Mouse (Mus musculus): ENCODE results near the gene Suco. TPM values are rescaled to one million over a fixed set of nuclear protein-coding genes. Genes with fewer than 3 reads are reported as not detected.

The Suco gene
- polyA plus RNA-seq, 1 experiment from 2014 or later, result 17.9 TPM

GRCm38 (mm10) chr1:161799791-161800190 lies 76.7 kb downstream of the Suco start:
- Histone ChIP-seq H3K9ac (ENCODE audit: low read length) (no peak overlapping the region), H3K4me2 (ENCODE audit: low read depth, low read length) (no peak overlapping the region), H3K4me1 (replicated peaks; ENCODE audit: control insufficient read depth, insufficient read depth, low read length) (no peaks in the 10 kb centered on the region), H3K27ac (ENCODE audit: low read length) (no peak overlapping the region), H3K27me3 (ENCODE audit: control insufficient read depth, insufficient read depth, low read depth, low read length) (no peaks in the 10 kb centered on the region), H3K9me3 (ENCODE audit: control insufficient read depth, low read length) (no peaks in the 10 kb centered on the region), H3K36me3 (ENCODE audit: control insufficient read depth, insufficient read depth, low read length) (no peaks in the 10 kb centered on the region), H3K4me3 (ENCODE audit: low read length) (no peak overlapping the region)
- ATAC-seq (ENCODE audit: low read depth), result no peak

GRCm38 (mm10) chr1:161798866-161799265 lies 77.6 kb downstream of the Suco start:
- no peak overlapping the region for H3K9ac ChIP-seq (ENCODE audit: low read length)
- H3K27me3 ChIP-seq (ENCODE audit: control insufficient read depth, insufficient read depth, low read depth, low read length), result no peaks in the 10 kb centered on the region
- no peak overlapping the region for H3K4me2 ChIP-seq (ENCODE audit: low read depth, low read length)
- no peaks in the 10 kb centered on the region for H3K4me1 ChIP-seq (replicated peaks; ENCODE audit: control insufficient read depth, insufficient read depth, low read length)
- H3K36me3 ChIP-seq (ENCODE audit: control insufficient read depth, insufficient read depth, low read length), result no peaks in the 10 kb centered on the region
- H3K9me3 ChIP-seq (ENCODE audit: control insufficient read depth, low read length), result no peaks in the 10 kb centered on the region
- H3K27ac ChIP-seq (ENCODE audit: low read length), result no peak overlapping the region
- 74% methylated on average over 3 of the region's 3 CpGs for WGBS
- no peak overlapping the region for H3K4me3 ChIP-seq (ENCODE audit: low read length)
- ATAC-seq (ENCODE audit: low read depth), result no peak

- no peak for ATAC-seq (ENCODE audit: low read depth)
- Histone ChIP-seq H3K9ac (ENCODE audit: low read length) (no peak overlapping the region), H3K4me3 (ENCODE audit: low read length) (no peak overlapping the region), H3K27ac (ENCODE audit: low read length) (no peak overlapping the region), H3K27me3 (ENCODE audit: control insufficient read depth, insufficient read depth, low read depth, low read length) (no peaks in the 10 kb centered on the region), H3K4me1 (replicated peaks; ENCODE audit: control insufficient read depth, insufficient read depth, low read length) (no peaks in the 10 kb centered on the region), H3K9me3 (ENCODE audit: control insufficient read depth, low read length) (no peaks in the 10 kb centered on the region), H3K4me2 (ENCODE audit: low read depth, low read length) (no peak overlapping the region), H3K36me3 (ENCODE audit: control insufficient read depth, insufficient read depth, low read length) (no peaks in the 10 kb centered on the region)
- 54% methylated on average over 10 of the region's 10 CpGs for WGBS
These were observed 81.9 kb downstream of the Suco start for GRCm38 (mm10) chr1:161794447-161795211.

- no peaks in the 10 kb centered on the region for H3K36me3 ChIP-seq (ENCODE audit: control insufficient read depth, insufficient read depth, low read length)
- no peak overlapping the region for H3K4me3 ChIP-seq (ENCODE audit: low read length)
- H3K27ac ChIP-seq (ENCODE audit: low read length), result no peak overlapping the region
- ATAC-seq (ENCODE audit: low read depth), result no peak
- WGBS, result 67% methylated on average over 3 of the region's 3 CpGs
- H3K9ac ChIP-seq (ENCODE audit: low read length), result no peak overlapping the region
- H3K4me1 ChIP-seq (replicated peaks; ENCODE audit: control insufficient read depth, insufficient read depth, low read length), result no peaks in the 10 kb centered on the region
- no peak overlapping the region for H3K4me2 ChIP-seq (ENCODE audit: low read depth, low read length)
- no peaks in the 10 kb centered on the region for H3K9me3 ChIP-seq (ENCODE audit: control insufficient read depth, low read length)
- H3K27me3 ChIP-seq (ENCODE audit: control insufficient read depth, insufficient read depth, low read depth, low read length), result no peaks in the 10 kb centered on the region
These were observed 83.2 kb downstream of the Suco start for GRCm38 (mm10) chr1:161793321-161793720.

GRCm38 (mm10) chr1:161792687-161792969 lies 83.9 kb downstream of the Suco start:
- H3K9me3 ChIP-seq (ENCODE audit: control insufficient read depth, low read length), result no peaks in the 10 kb centered on the region
- H3K4me2 ChIP-seq (ENCODE audit: low read depth, low read length), result no peak overlapping the region
- no peak for ATAC-seq (ENCODE audit: low read depth)
- H3K4me1 ChIP-seq (replicated peaks; ENCODE audit: control insufficient read depth, insufficient read depth, low read length), result no peaks in the 10 kb centered on the region
- H3K9ac ChIP-seq (ENCODE audit: low read length), result no peak overlapping the region
- no peak overlapping the region for H3K4me3 ChIP-seq (ENCODE audit: low read length)
- 72% methylated on average over 4 of the region's 4 CpGs for WGBS
- H3K27me3 ChIP-seq (ENCODE audit: control insufficient read depth, insufficient read depth, low read depth, low read length), result no peaks in the 10 kb centered on the region
- H3K27ac ChIP-seq (ENCODE audit: low read length), result no peak overlapping the region
- no peaks in the 10 kb centered on the region for H3K36me3 ChIP-seq (ENCODE audit: control insufficient read depth, insufficient read depth, low read length)

- no peaks in the 10 kb centered on the region for H3K36me3 ChIP-seq (ENCODE audit: control insufficient read depth, insufficient read depth, low read length)
- H3K4me3 ChIP-seq (ENCODE audit: low read length), result no peak overlapping the region
- no peaks in the 10 kb centered on the region for H3K9me3 ChIP-seq (ENCODE audit: control insufficient read depth, low read length)
- H3K27ac ChIP-seq (ENCODE audit: low read length), result no peak overlapping the region
- H3K27me3 ChIP-seq (ENCODE audit: control insufficient read depth, insufficient read depth, low read depth, low read length), result no peaks in the 10 kb centered on the region
- WGBS, result 85% methylated on average over 8 of the region's 8 CpGs
- no peak overlapping the region for H3K9ac ChIP-seq (ENCODE audit: low read length)
- H3K4me1 ChIP-seq (replicated peaks; ENCODE audit: control insufficient read depth, insufficient read depth, low read length), result no peaks in the 10 kb centered on the region
- H3K4me2 ChIP-seq (ENCODE audit: low read depth, low read length), result no peak overlapping the region
- ATAC-seq (ENCODE audit: low read depth), result no peak
These were observed 84.4 kb downstream of the Suco start for GRCm38 (mm10) chr1:161791854-161792686.

GRCm38 (mm10) chr1:161788339-161788738 lies 88.1 kb downstream of the Suco start, which contains the start of gene Fasl:
Gene Fasl (minus strand): TSS chr1:161788495.
- no peaks in the 10 kb centered on the region for H3K9me3 ChIP-seq (ENCODE audit: control insufficient read depth, low read length)
- ATAC-seq (ENCODE audit: low read depth), result no peak
- no peaks in the 10 kb centered on the region for H3K4me1 ChIP-seq (replicated peaks; ENCODE audit: control insufficient read depth, insufficient read depth, low read length)
- no peak within 1 kb of the TSS for H3K27ac ChIP-seq (ENCODE audit: low read length)
- H3K36me3 ChIP-seq (ENCODE audit: control insufficient read depth, insufficient read depth, low read length), result no peaks in the 10 kb centered on the region
- WGBS, result 75% methylated on average over 9 of the region's 9 CpGs
- no peak within 1 kb of the TSS for H3K4me2 ChIP-seq (ENCODE audit: low read depth, low read length)
- H3K4me3 ChIP-seq (ENCODE audit: low read length), result no peak within 1 kb of the TSS
- H3K9ac ChIP-seq (ENCODE audit: low read length), result no peak within 1 kb of the TSS
- H3K27me3 ChIP-seq (ENCODE audit: control insufficient read depth, insufficient read depth, low read depth, low read length), result no peaks in the 10 kb centered on the region

- no peaks in the 10 kb centered on the region for H3K36me3 ChIP-seq (ENCODE audit: control insufficient read depth, insufficient read depth, low read length)
- H3K27ac ChIP-seq (ENCODE audit: low read length), result no peak overlapping the region
- no peaks in the 10 kb centered on the region for H3K9me3 ChIP-seq (ENCODE audit: control insufficient read depth, low read length)
- H3K4me3 ChIP-seq (ENCODE audit: low read length), result no peak overlapping the region
- no peak overlapping the region for H3K4me2 ChIP-seq (ENCODE audit: low read depth, low read length)
- H3K4me1 ChIP-seq (replicated peaks; ENCODE audit: control insufficient read depth, insufficient read depth, low read length), result no peaks in the 10 kb centered on the region
- H3K27me3 ChIP-seq (ENCODE audit: control insufficient read depth, insufficient read depth, low read depth, low read length), result no peaks in the 10 kb centered on the region
- 70% methylated on average over 2 of the region's 2 CpGs for WGBS
- no peak for ATAC-seq (ENCODE audit: low read depth)
- H3K9ac ChIP-seq (ENCODE audit: low read length), result no peak overlapping the region
These were observed 93.8 kb downstream of the Suco start for GRCm38 (mm10) chr1:161782725-161783124.

- Histone ChIP-seq H3K4me1 (replicated peaks; ENCODE audit: control insufficient read depth, insufficient read depth, low read length) (no peaks in the 10 kb centered on the region), H3K9me3 (ENCODE audit: control insufficient read depth, low read length) (no peaks in the 10 kb centered on the region), H3K4me2 (ENCODE audit: low read depth, low read length) (no peak overlapping the region), H3K4me3 (ENCODE audit: low read length) (no peak overlapping the region), H3K27me3 (ENCODE audit: control insufficient read depth, insufficient read depth, low read depth, low read length) (no peaks in the 10 kb centered on the region), H3K27ac (ENCODE audit: low read length) (no peak overlapping the region), H3K36me3 (ENCODE audit: control insufficient read depth, insufficient read depth, low read length) (no peaks in the 10 kb centered on the region), H3K9ac (ENCODE audit: low read length) (no peak overlapping the region)
- ATAC-seq (ENCODE audit: low read depth), result no peak
- WGBS, result 89% methylated on average over 5 of the region's 5 CpGs
These were observed 94.9 kb downstream of the Suco start for GRCm38 (mm10) chr1:161781594-161781993.
